Mouse (Mus musculus) megakaryocyte, embryonic 14.5 days (primary cell): Measurements from ENCODE around the gene Mrpl36.

ENCODE experiments used
- FLI1 ChIP-seq: IDR thresholded peaks from 2 replicates; pipeline ENCODE4 v1.6.1; 2012; ENCODE audit warnings: low read length, inconsistent platforms, mixed read lengths
- GATA1 ChIP-seq: IDR thresholded peaks from 3 replicates; pipeline ENCODE4 v1.6.1; 2012; ENCODE audit warnings: mixed read lengths, low read length, inconsistent platforms, borderline replicate concordance

DNA sequence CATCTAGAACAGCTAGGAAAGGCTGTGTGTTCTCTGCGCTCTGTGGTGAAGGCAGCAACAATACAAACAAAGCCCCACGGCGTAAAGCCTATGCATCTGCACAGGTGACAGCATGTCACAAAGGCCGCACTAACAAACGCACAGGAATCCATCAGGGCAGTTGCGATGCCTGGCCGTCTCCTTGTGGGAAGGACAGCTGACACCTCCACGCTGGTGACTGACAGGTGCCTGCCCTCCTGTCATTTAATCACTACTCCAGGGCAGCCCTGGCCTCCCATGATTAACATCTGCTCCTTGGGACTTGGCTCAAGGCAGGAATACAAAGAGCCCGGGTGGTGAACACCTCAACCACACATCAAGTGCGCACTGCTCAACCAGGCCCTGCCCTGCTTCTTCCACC, 5.7 kb upstream of the Mrpl36 start:
- TF ChIP-seq GATA1 = no peak
- no peak for TF ChIP-seq FLI1
